Mouse (Mus musculus): ENCODE measurements around the gene Gm15080.
"Not testable (repeated sequence)": the region's sequence is repeated elsewhere in the genome, so short reads cannot be mapped to it uniquely, and the experiment has no call there.

The Gm15080 gene

GRCm38 (mm10) chrX:147992693-147993092 is at the start of gene Gm15080:
Gene Gm15080 (plus strand): TSS chrX:147992993.
- DNase-seq (ENCODE audit: low read depth, low spot score): not testable (repeated sequence)

Data from telencephalon, adult 2 months (tissue).